Mouse (Mus musculus): ENCODE results near the gene 1700008O03Rik.
A peak's percentile ranks its signal among the peaks of the same experiment; 100 is the strongest.

Gene 1700008O03Rik

GRCm38 (mm10) chr7:44392341-44392740 lies 6.7 kb upstream of the 1700008O03Rik start:
- TF ChIP-seq GATA4 (IDR thresholded peaks at IDR 0.05; ENCODE audit: insufficient replicate concordance, low read length), result no peak

DNA sequence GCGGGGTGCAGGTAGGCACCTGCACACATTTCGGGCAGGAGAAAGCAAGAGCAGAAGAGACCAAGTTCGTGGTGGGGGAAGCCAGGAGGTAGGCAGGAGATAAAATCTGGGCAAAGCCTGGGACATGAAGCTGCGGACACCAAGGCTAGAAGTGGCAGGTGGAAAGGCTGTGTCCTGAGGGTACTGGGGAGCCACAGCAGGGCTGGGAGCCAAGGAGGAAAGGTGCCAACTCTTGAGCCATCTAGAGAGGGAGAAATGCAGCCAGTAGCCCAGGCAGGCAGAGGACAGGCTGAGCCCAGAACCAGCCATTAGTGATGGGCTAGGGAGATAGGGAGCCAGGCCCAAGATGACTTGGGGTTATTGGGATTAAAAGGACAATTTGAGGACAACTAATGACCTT lies 6.2 kb upstream of the 1700008O03Rik start:
- TF ChIP-seq GATA4 (IDR thresholded peaks at IDR 0.05; ENCODE audit: insufficient replicate concordance, low read length), result no peak

DNA sequence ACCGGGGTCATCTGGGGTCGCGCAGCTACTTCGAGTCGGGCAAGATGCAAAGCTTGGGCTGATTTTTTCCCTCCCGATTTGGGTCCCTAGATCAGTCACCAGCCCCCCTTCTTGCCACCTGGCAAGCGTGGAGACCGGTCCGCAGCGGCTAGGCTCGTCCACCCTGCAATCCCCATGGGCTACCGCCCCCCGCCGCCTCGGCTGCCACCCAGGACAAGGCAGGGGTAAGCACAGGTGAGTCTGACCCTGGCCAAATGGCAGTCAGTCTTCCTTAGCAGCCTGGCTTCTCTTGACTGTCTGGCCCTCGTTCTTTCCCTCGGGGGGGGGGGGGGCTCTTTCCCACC lies 932 bp downstream of the 1700008O03Rik start:
- TF ChIP-seq GATA4 (IDR thresholded peaks at IDR 0.05; ENCODE audit: insufficient replicate concordance, low read length), result no peak

DNA sequence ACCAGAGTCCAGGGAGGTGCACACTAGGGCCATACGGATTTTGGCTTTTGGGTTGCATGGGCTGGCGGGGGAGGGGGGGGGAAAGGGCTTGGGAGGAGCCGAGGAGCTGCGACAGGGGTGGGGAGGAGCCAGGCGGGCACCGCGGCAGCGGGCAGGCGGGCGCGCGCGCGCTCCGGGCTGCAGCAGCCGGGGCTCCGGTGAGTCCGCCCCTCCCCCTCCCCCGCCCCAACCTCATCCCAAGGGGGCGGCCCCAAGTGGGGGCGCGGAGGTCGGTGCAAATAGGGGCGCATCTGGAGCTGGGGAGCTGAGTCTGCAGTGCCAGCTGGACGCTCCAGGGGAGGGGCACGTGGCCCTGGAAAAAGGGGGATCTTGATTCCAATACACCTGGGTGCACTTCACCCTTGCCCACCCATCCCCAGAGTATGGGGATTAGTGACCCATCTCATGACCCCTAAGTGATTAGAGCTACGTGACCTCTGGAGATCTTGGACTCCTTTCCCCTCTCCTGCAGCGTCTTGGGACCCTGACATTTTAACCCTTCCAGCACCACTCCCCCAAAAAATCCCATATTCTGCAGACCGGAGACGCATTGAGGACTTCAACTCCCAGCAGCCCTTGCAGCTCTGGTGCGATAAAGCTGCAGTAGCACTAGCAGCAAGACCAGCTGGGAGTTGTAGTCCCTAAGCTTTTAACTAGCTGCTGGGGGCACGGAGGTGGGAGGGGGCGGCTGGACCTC lies 1.5 kb downstream of the 1700008O03Rik start, which contains the start of gene Syt3:
Syt3 (plus strand) TSS at position 123 of the 736 bp plus-strand sequence.
- TF ChIP-seq GATA4 (IDR thresholded peaks at IDR 0.05; ENCODE audit: insufficient replicate concordance, low read length), result no peak

DNA sequence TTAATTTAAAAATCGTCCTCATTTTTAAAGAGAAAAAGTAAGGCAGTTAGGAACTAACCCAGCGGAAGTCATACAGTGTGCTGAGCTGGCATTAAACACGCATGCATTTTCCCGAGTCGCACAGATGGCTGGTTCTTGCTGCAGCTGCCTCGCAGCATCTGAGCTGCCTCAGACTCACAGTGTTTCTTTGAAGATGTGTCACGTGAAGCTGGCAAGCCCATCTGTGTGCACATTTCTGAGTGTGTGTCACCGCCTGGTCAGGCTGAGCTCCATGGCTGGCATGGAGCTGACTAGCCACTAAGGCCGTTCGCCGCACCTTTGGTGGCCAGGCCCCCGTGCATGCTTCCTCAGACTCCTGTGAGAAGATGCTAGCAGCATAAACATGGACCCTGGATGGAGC lies 3.1 kb downstream of the 1700008O03Rik start:
- no peak for TF ChIP-seq GATA4 (IDR thresholded peaks at IDR 0.05; ENCODE audit: insufficient replicate concordance, low read length)

- TF ChIP-seq GATA4 (IDR thresholded peaks at IDR 0.05; ENCODE audit: insufficient replicate concordance, low read length), result no peak
Measured at GRCm38 (mm10) chr7:44378290-44378689, 7.3 kb downstream of the 1700008O03Rik start.

DNA sequence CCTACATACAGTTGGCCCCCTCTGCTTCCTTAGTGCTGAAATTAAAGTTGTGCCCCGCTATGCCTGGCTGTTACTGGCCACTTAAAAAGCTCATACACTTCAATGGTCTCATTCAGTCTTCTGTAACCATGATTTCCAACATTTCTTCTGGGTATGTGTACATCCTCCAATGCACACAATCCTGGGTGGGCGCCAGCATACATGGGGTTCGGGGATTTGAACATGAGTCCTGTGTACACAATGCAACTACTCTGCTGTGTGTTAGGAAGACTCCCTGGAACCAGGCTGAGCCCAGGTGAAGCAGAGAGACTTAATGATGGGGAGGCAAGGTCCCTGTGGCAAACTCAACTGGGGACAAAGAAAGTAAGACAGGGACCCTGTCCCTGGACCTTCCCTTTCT lies 9.8 kb downstream of the 1700008O03Rik start:
- no peak for TF ChIP-seq GATA4 (IDR thresholded peaks at IDR 0.05; ENCODE audit: insufficient replicate concordance, low read length)

- no peak for TF ChIP-seq GATA4 (IDR thresholded peaks at IDR 0.05; ENCODE audit: insufficient replicate concordance, low read length)
Measured at GRCm38 (mm10) chr7:44375207-44375606, 10.4 kb downstream of the 1700008O03Rik start.

- no peak for TF ChIP-seq GATA4 (IDR thresholded peaks at IDR 0.05; ENCODE audit: insufficient replicate concordance, low read length)
Measured at GRCm38 (mm10) chr7:44374756-44375155, 10.9 kb downstream of the 1700008O03Rik start.

- peak; percentile 43; the same call in 1 of the 2 replicates for TF ChIP-seq GATA4 (IDR thresholded peaks at IDR 0.05; ENCODE audit: insufficient replicate concordance, low read length)
Measured at GRCm38 (mm10) chr7:44373889-44374652, 11.5 kb downstream of the 1700008O03Rik start.

DNA sequence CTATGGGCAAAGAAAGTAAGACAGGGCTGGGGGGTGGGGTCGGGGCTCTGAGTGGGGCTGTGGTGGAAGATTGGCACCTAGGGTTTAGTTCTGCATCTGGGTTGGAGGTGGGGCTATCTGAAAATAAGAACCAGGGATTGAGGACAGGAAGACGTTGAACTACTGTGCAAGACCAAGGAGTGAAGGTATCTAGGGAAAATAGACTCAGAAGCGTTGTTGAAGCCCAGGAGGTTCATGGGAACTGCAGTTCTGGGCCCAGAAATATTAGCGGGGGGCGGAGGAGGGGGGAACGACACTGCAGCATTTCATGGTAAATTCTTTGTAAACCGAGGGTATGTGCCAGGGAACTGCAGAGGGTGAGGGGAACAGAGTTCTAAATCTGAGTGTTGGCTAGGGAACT lies 12.2 kb downstream of the 1700008O03Rik start:
- no peak for TF ChIP-seq GATA4 (IDR thresholded peaks at IDR 0.05; ENCODE audit: insufficient replicate concordance, low read length)

DNA sequence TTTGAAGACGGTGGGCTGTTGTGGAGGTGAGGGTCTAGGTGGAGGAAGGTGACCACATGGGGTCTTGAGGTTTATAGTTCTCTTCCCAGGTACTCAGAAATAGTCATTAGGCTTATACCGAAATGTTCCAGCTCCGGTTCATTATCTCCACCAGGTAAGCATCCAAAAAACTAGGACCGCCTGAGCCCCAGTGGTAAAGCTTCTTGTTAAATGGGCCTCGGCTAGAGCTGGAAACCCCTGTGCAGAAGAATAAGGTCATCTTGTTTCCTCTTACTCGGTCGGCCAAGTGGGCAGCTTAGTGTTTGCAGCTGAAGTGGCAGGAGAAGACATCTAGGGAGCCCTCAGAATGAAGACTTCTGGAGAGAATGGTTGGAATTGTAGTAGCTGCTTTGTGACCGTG lies 12.9 kb downstream of the 1700008O03Rik start:
- TF ChIP-seq GATA4 (IDR thresholded peaks at IDR 0.05; ENCODE audit: insufficient replicate concordance, low read length), result no peak

DNA sequence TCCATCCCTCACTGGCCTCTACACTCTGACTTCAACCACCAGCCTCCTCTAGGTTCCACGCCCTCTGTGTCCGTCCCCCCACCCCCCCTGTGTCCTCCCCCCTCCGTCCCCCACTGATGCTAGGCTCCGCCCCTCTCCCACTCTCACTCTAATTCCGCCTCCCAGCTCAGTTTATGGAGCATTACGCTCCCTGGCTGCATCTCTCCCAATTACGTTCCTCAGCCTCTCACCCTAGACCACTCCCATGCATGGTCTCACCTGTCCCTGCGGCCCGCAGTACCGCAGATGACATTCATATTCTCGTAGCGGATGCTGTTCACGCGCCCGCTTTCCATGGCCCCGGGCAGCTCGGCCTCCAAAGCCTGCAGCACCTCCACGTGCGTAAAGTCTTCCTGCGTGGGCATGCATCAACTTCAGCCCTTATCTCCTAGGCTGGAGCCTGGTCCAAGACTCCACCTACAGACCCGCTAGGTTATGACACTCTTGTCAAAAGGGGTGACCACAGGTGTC lies 24.8 kb downstream of the 1700008O03Rik start:
- no peak for TF ChIP-seq GATA4 (IDR thresholded peaks at IDR 0.05; ENCODE audit: insufficient replicate concordance, low read length)

- no peak for TF ChIP-seq GATA4 (IDR thresholded peaks at IDR 0.05; ENCODE audit: insufficient replicate concordance, low read length)
Measured at GRCm38 (mm10) chr7:44359908-44360672, 25.5 kb downstream of the 1700008O03Rik start.

DNA sequence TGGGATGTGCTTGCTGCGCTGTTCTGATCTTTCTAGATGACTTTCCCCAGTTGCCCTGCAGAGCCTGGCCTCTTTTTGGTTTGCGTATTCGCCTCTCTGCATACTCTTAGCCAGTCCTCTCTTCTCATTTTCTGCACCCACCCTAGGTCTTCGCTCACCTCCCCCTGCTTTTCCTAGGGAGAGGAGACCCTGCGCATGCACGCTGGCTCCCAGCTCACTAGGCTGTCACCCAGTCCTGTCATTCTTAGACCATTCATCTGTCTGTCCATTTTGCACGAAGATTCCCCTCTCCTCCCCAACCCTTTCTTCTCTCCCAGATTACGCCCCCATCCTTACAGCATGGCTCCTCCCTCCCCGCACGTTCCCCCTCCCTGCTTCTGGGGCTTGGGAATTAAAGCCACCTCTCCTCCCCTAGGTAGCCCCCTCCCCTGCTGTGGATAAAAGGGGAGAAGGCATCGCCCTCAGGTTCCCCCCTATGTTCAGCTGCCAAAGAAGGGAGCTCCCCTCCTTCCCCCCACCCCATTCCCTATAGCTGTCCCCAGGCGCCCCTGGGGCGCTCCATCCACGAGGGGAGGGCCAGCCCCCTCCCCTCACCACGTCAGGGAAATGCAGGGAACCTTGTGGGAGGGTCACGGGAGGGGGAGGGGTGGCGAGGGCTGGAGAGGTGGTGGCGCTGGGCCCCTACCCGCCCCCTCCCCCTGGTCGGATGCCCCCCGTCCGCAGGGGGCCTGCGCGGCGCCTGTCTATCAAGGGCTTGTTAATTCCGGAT lies 26.6 kb downstream of the 1700008O03Rik start:
- no peak for TF ChIP-seq GATA4 (IDR thresholded peaks at IDR 0.05; ENCODE audit: insufficient replicate concordance, low read length)

Data from liver, adult (tissue).